Mouse (Mus musculus): ENCODE results near the gene Twistnb. TPM values are rescaled to one million over a fixed set of nuclear protein-coding genes. Genes with fewer than 3 reads are reported as not detected.

The Twistnb gene
- polyA plus RNA-seq, 1 experiment from 2014 or later: 46.7 TPM

GRCm38 (mm10) chr12:33433812-33434211 lies 4.4 kb downstream of the Twistnb start:
- Histone ChIP-seq H3K27me3 (no peaks in the 10 kb centered on the region), H3K27ac (no peak overlapping the region), H3K4me2 (replicated peaks) (no peak overlapping the region), H3K9ac (replicated peaks) (no peak overlapping the region), H3K36me3 (peaks cover 4% of the 10 kb centered on the region; the same call in 1 of the 2 replicates), H3K4me1 (replicated peaks) (peaks cover 8% of the 10 kb centered on the region), H3K4me3 (replicated peaks) (no peak overlapping the region), H3K9me3 (no peaks in the 10 kb centered on the region)
- no peak for ATAC-seq
- WGBS: 92% methylated on average over 9 of the region's 9 CpGs

- 98% methylated on average over 4 of the region's 4 CpGs for WGBS
- ATAC-seq: no peak
These were observed 5.3 kb downstream of the Twistnb start for GRCm38 (mm10) chr12:33434758-33435157.

GRCm38 (mm10) chr12:33455418-33455817 lies 26.0 kb downstream of the Twistnb start:
- Histone ChIP-seq H3K9me3 (no peaks in the 10 kb centered on the region), H3K9ac (replicated peaks) (no peak overlapping the region), H3K27me3 (no peaks in the 10 kb centered on the region), H3K27ac (no peak overlapping the region), H3K36me3 (no peaks in the 10 kb centered on the region), H3K4me1 (replicated peaks) (0 out of 2 replicates have a peak, but pooled peaks cover 5% of the 10 kb centered on the region), H3K4me2 (replicated peaks) (no peak overlapping the region), H3K4me3 (replicated peaks) (no peak overlapping the region)
- WGBS: 66% methylated on average over 7 of the region's 7 CpGs
- no peak for ATAC-seq

More at GRCm38 (mm10) chr12:33434758-33435157, 5.3 kb downstream of the Twistnb start:
- peaks cover 8% of the 10 kb centered on the region for H3K4me1 ChIP-seq (replicated peaks)
- H3K9ac ChIP-seq (replicated peaks): no peak overlapping the region
- H3K4me3 ChIP-seq (replicated peaks): no peak overlapping the region
- peaks cover 11% of the 10 kb centered on the region for H3K36me3 ChIP-seq
- H3K27ac ChIP-seq: no peak overlapping the region
- H3K9me3 ChIP-seq: no peaks in the 10 kb centered on the region
- H3K4me2 ChIP-seq (replicated peaks): no peak overlapping the region
- no peaks in the 10 kb centered on the region for H3K27me3 ChIP-seq

- H3K9ac ChIP-seq (replicated peaks): no peak overlapping the region
- no peak for ATAC-seq
- 0 out of 2 replicates have a peak, but pooled peaks cover 5% of the 10 kb centered on the region for H3K4me1 ChIP-seq (replicated peaks)
- H3K9me3 ChIP-seq: no peaks in the 10 kb centered on the region
- H3K36me3 ChIP-seq: no peaks in the 10 kb centered on the region
- H3K4me3 ChIP-seq (replicated peaks): no peak overlapping the region
- WGBS: 22% methylated on average over 5 of the region's 5 CpGs
- no peaks in the 10 kb centered on the region for H3K27me3 ChIP-seq
- H3K4me2 ChIP-seq (replicated peaks): no peak overlapping the region
- no peak overlapping the region for H3K27ac ChIP-seq
These were observed 26.8 kb downstream of the Twistnb start for GRCm38 (mm10) chr12:33456242-33456641.

- Histone ChIP-seq H3K9ac (replicated peaks) (no peak overlapping the region), H3K4me1 (replicated peaks) (no peaks in the 10 kb centered on the region), H3K27ac (no peak overlapping the region), H3K9me3 (no peaks in the 10 kb centered on the region), H3K4me3 (replicated peaks) (no peak overlapping the region), H3K36me3 (no peaks in the 10 kb centered on the region), H3K27me3 (no peaks in the 10 kb centered on the region), H3K4me2 (replicated peaks) (no peak overlapping the region)
- WGBS: 27% methylated on average over 5 of the region's 5 CpGs
- ATAC-seq: peak; percentile 63; the same call in 1 of the 2 replicates
These were observed 51.5 kb downstream of the Twistnb start for GRCm38 (mm10) chr12:33480975-33481374.

- 83% methylated on average over 2 of the region's 2 CpGs for WGBS
- Histone ChIP-seq H3K27ac (no peak overlapping the region), H3K4me2 (replicated peaks) (no peak overlapping the region), H3K9me3 (no peaks in the 10 kb centered on the region), H3K36me3 (no peaks in the 10 kb centered on the region), H3K4me1 (replicated peaks) (no peaks in the 10 kb centered on the region), H3K27me3 (no peaks in the 10 kb centered on the region), H3K9ac (replicated peaks) (no peak overlapping the region), H3K4me3 (replicated peaks) (no peak overlapping the region)
- ATAC-seq: no peak
These were observed 53.5 kb downstream of the Twistnb start for GRCm38 (mm10) chr12:33482931-33483330.

Other genes with a start within 250 kb of the Twistnb start
- gene Efcab10, start 34.8 kb upstream of the Twistnb start, polyA plus RNA-seq (2015; fragmentation: Nextera tagmentation; extraction: Ambion mirVana): 2.7 and 3.1 TPM in 2 replicates